ENCODE assay signal across 9 mouse cellular contexts in genomic region chr1:131199976-131200375, GRCm38 (mm10). TPM values are rescaled to one million over a fixed set of nuclear protein-coding genes. Genes with fewer than 3 reads are reported as not detected.
DNase-seq lines count a peak whose midpoint lies in the region; ATAC-seq and TF ChIP-seq lines count a peak whose summit lies in the region.
"Had no signal": no experiment of that assay in that cellular context is flagged by ENCODE, and none has a peak within 500 bp of the region (broad histone marks: within the 10 kb centered on the region; RNA-seq: fewer than 3 reads in every experiment).

No protein-coding gene starts in this region.

- TF ChIP-seq POLR2A in kidney, adult 2 months (IDR thresholded peaks at IDR 0.05; ENCODE audit: low read depth, low read length): no peak
- peak; percentile 28 to 88; a peak in 2 of 4 replicates for TF ChIP-seq POLR2A in MEL (IDR thresholded peaks at IDR 0.05; ENCODE audit: control insufficient read depth in 1 of 2, insufficient read depth in 1 of 2, low read depth in 1 of 2, low read length in 2 of 2, poor library complexity in 1 of 2)

- no peak for ATAC-seq in kidney, embryonic 14.5 days (ENCODE audit: low FRiP score, low TSS enrichment)
- ATAC-seq in granulocyte monocyte progenitor cell, adult 5-6 weeks (replicated peaks; ENCODE audit: poor library complexity, severe bottlenecking): peak; percentile 86
- peak; percentile 90 for ATAC-seq in megakaryocyte-erythroid progenitor cell, adult 5-6 weeks (replicated peaks; ENCODE audit: low FRiP score, low TSS enrichment, poor library complexity, severe bottlenecking)
- ATAC-seq in midbrain, embryonic 16.5 days: no peak

- H3K9me3 ChIP-seq in kidney, embryonic 14.5 days (ENCODE audit: control insufficient read depth, low read length): no peaks in the 10 kb centered on the region
- H3K9me3 ChIP-seq in MEL (replicated peaks; ENCODE audit: insufficient read depth, low read length): no peaks in the 10 kb centered on the region
- no peaks in the 10 kb centered on the region for H3K9me3 ChIP-seq in midbrain, embryonic 16.5 days (replicated peaks; ENCODE audit: control insufficient read depth, low read length, poor library complexity, severe bottlenecking)
- H3K9me3 ChIP-seq: midbrain, embryonic 12.5 days had no signal

- TF ChIP-seq CTCF in kidney, adult 2 months (conservative IDR thresholded peaks at IDR 0.05; ENCODE audit: insufficient read depth, insufficient read length, low read depth, low read length): no peak
- TF ChIP-seq CTCF in MEL (IDR thresholded peaks at IDR 0.05 in 2 of 3, conservative IDR thresholded peaks at IDR 0.05 in 1 of 3; ENCODE audit: control insufficient read depth in 1 of 3, insufficient read depth in 1 of 3, low read depth in 2 of 3, low read length in 3 of 3, poor library complexity in 1 of 3, severe bottlenecking in 1 of 3): peak; percentile 56 to 67 (median 57)

- no peak overlapping the region for H3K4me2 ChIP-seq in kidney, embryonic 14.5 days (replicated peaks; ENCODE audit: low read depth, low read length)
- H3K4me2 ChIP-seq in midbrain, embryonic 16.5 days (ENCODE audit: low read length): no peak overlapping the region
- H3K4me2 ChIP-seq: midbrain, embryonic 12.5 days had no signal

- DNase-seq in kidney, adult 2 months: peak; percentile 40
- peak; percentile 96 for DNase-seq in MEL (ENCODE audit: low read depth, low spot score)
- peak; percentile 26 to 50 for DNase-seq in kidney, postnatal 4 days
- DNase-seq in Muller cell, postnatal 12 days (ENCODE audit: inconsistent ontology term): no peak

- H3K79me2 ChIP-seq in MEL (ENCODE audit: control insufficient read depth, insufficient read depth, low read length, poor library complexity): peaks cover 28% of the 10 kb centered on the region

- TF ChIP-seq EP300 in MEL (IDR thresholded peaks at IDR 0.05; ENCODE audit: low read depth in 1 of 2, low read length in 2 of 2): peak; percentile 41 to 54; a peak in 3 of 4 replicates

- WGBS in kidney, adult 2 months: 70% methylated on average over 12 of the region's 12 CpGs
- WGBS in kidney, embryonic 14.5 days: 55% methylated on average over 12 of the region's 12 CpGs
- WGBS in midbrain, embryonic 16.5 days: 63% methylated on average over 12 of the region's 12 CpGs

- H3K27me3 ChIP-seq in kidney, adult 2 months (replicated peaks; ENCODE audit: control insufficient read depth, insufficient read depth, low read length): no peaks in the 10 kb centered on the region
- no peaks in the 10 kb centered on the region for H3K27me3 ChIP-seq in kidney, embryonic 14.5 days (ENCODE audit: control insufficient read depth, insufficient read depth, low read length)
- H3K27me3 ChIP-seq in MEL (ENCODE audit: control insufficient read depth in 1 of 2, insufficient read depth in 2 of 2, low read length in 2 of 2): no peaks in the 10 kb centered on the region
- no peaks in the 10 kb centered on the region for H3K27me3 ChIP-seq in midbrain, embryonic 16.5 days (ENCODE audit: control insufficient read depth, insufficient read depth, low read depth, low read length)
- H3K27me3 ChIP-seq: midbrain, embryonic 12.5 days had no signal

- TF ChIP-seq RAD21 in MEL (IDR thresholded peaks at IDR 0.05; ENCODE audit: low read depth, low read length): peak; percentile 29

- H3K9ac ChIP-seq in kidney, embryonic 14.5 days (ENCODE audit: low read depth, low read length): no peak overlapping the region
- H3K9ac ChIP-seq in MEL (ENCODE audit: control insufficient read depth, low read depth, low read length, poor library complexity, severe bottlenecking): peak overlapping the region; percentile 85
- no peak overlapping the region for H3K9ac ChIP-seq in midbrain, embryonic 16.5 days (ENCODE audit: low read depth, low read length)
- H3K9ac ChIP-seq: midbrain, embryonic 12.5 days had no signal

- no peaks in the 10 kb centered on the region for H3K4me1 ChIP-seq in kidney, adult 2 months (ENCODE audit: control insufficient read depth, insufficient read depth, low read length)
- 0 out of 2 replicates have a peak, but pooled peaks cover 12% of the 10 kb centered on the region for H3K4me1 ChIP-seq in kidney, embryonic 14.5 days (ENCODE audit: control insufficient read depth, insufficient read depth, low read length)
- H3K4me1 ChIP-seq in MEL (ENCODE audit: control insufficient read depth in 1 of 2, insufficient read depth in 2 of 2, low read length in 2 of 2): peaks cover 5 to 22% of the 10 kb centered on the region in 2 experiments; a peak in 3 of 4 replicates
- H3K4me1 ChIP-seq in midbrain, embryonic 16.5 days (ENCODE audit: control insufficient read depth, insufficient read depth, low read length): no peaks in the 10 kb centered on the region; the same call in 1 of the 2 replicates
- H3K4me1 ChIP-seq: midbrain, embryonic 12.5 days had no signal

- no peak overlapping the region for H3K4me3 ChIP-seq in kidney, adult 2 months (ENCODE audit: insufficient read depth, low read depth, low read length)
- no peak overlapping the region for H3K4me3 ChIP-seq in kidney, embryonic 14.5 days (ENCODE audit: low read length)
- H3K4me3 ChIP-seq in MEL (ENCODE audit: control insufficient read depth in 1 of 2, insufficient read depth in 1 of 2, low read depth in 2 of 2, low read length in 2 of 2): peak overlapping the region; percentile 58 to 96
- H3K4me3 ChIP-seq in midbrain, embryonic 16.5 days (ENCODE audit: low read depth, low read length): no peak overlapping the region
- H3K4me3 ChIP-seq: midbrain, embryonic 12.5 days had no signal

- no peaks in the 10 kb centered on the region for H3K36me3 ChIP-seq in kidney, adult 2 months (ENCODE audit: control insufficient read depth, insufficient read depth, low read length)
- H3K36me3 ChIP-seq in kidney, embryonic 14.5 days (ENCODE audit: control insufficient read depth, insufficient read depth, low read length): no peaks in the 10 kb centered on the region
- peaks cover 0 to 12% of the 10 kb centered on the region in 2 experiments; a peak in 2 of 4 replicates for H3K36me3 ChIP-seq in MEL (ENCODE audit: control insufficient read depth in 1 of 2, insufficient read depth in 2 of 2, low read length in 2 of 2)
- no peaks in the 10 kb centered on the region for H3K36me3 ChIP-seq in midbrain, embryonic 16.5 days (ENCODE audit: control insufficient read depth, insufficient read depth, low read length)
- H3K36me3 ChIP-seq: midbrain, embryonic 12.5 days had no signal

- no peak overlapping the region for H3K27ac ChIP-seq in kidney, adult 2 months (ENCODE audit: insufficient read depth, low read depth, low read length)
- H3K27ac ChIP-seq in kidney, embryonic 14.5 days (ENCODE audit: low read depth, low read length): no peak overlapping the region
- H3K27ac ChIP-seq in MEL (ENCODE audit: control insufficient read depth, low read depth, low read length): peak overlapping the region; percentile 72
- no peak overlapping the region for H3K27ac ChIP-seq in midbrain, embryonic 16.5 days (ENCODE audit: low read length)
- H3K27ac ChIP-seq: midbrain, embryonic 12.5 days had no signal

TF ChIP-seq in MEL, 35 proteins besides CTCF, POLR2A, EP300 and RAD21 (continues in another document):
- TF ChIP-seq KAT2A (conservative IDR thresholded peaks at IDR 0.05; ENCODE audit: low read depth, low read length) (no peak), ZKSCAN1 (IDR thresholded peaks at IDR 0.05; ENCODE audit: low read depth, low read length) (no peak), HCFC1 (IDR thresholded peaks at IDR 0.05; ENCODE audit: low read depth, low read length) (0 out of 2 replicates have a peak, but pooled peaks have one; percentile 51), ZNF384 (IDR thresholded peaks at IDR 0.05; ENCODE audit: low read depth, low read length) (0 out of 2 replicates have a peak, but pooled peaks have one; percentile 8), BHLHE40 (IDR thresholded peaks at IDR 0.05; ENCODE audit: borderline replicate concordance, low read depth, low read length) (no peak), MYC (IDR thresholded peaks at IDR 0.05; ENCODE audit: low read depth, low read length) (peak; percentile 91), SIN3A (IDR thresholded peaks at IDR 0.05; ENCODE audit: low read length) (peak; percentile 77), GABPA (IDR thresholded peaks at IDR 0.05; ENCODE audit: low read depth, low read length) (no peak), TCF12 (IDR thresholded peaks at IDR 0.05; ENCODE audit: low read depth, low read length) (peak; percentile 58; the same call in 1 of the 2 replicates), ZC3H11A (IDR thresholded peaks at IDR 0.05; ENCODE audit: low read depth, low read length) (no peak), TBP (IDR thresholded peaks at IDR 0.05; ENCODE audit: low read depth, low read length) (peak; percentile 81), UBTF (IDR thresholded peaks at IDR 0.05; ENCODE audit: borderline replicate concordance, insufficient read depth, low read depth, low read length) (peak; percentile 67; the same call in 1 of the 2 replicates)

RNA-seq across cellular contexts. Expression of gene Rassf5, which starts 45.1 kb away (rescaled TPM):
- 3.8 and 5.7 TPM in 2 replicates for polyA plus RNA-seq in kidney, adult 2 months (2012; rRNA removed)
- polyA plus RNA-seq in kidney, embryonic 14.5 days (2014; fragmentation: Nextera tagmentation; extraction: Ambion mirVana): 1.6 and 1.8 TPM in 2 replicates
- 14.2 and 14.8 TPM in 2 replicates for total RNA-seq in MEL (2012; rRNA removed)
- polyA plus RNA-seq in MEL (2012; ENCODE audit: insufficient read depth in 1 of 2, insufficient read length in 2 of 2, low read depth in 1 of 2, low replicate concordance in 2 of 2, missing spikeins in 1 of 2): 10 to 100 TPM in 1 of 2 experiments, not detected in 1; 28.8 TPM
- total RNA-seq in granulocyte monocyte progenitor cell, adult 5-6 weeks (2014; fragmentation: Nextera tagmentation): 48.5 and 59.1 TPM in 2 replicates
- 48.9 and 52.7 TPM in 2 replicates for total RNA-seq in granulocyte monocyte progenitor cell, adult 5-6 weeks (2017)
- 19.8 and 20.0 TPM in 2 replicates for total RNA-seq in megakaryocyte-erythroid progenitor cell, adult 5-6 weeks (2014; fragmentation: Nextera tagmentation)
- 26.0 and 28.0 TPM in 2 replicates for total RNA-seq in megakaryocyte-erythroid progenitor cell, adult 5-6 weeks (2017)
- 3.4 and 4.0 TPM in 2 replicates for polyA plus RNA-seq in midbrain, embryonic 16.5 days (2015; fragmentation: Nextera tagmentation; extraction: Ambion mirVana)

RNA-seq across cellular contexts. Expression of gene Eif2d, which starts 47.0 kb away (rescaled TPM):
- polyA plus RNA-seq in kidney, adult 2 months (2012; rRNA removed): 32.1 and 35.5 TPM in 2 replicates
- polyA plus RNA-seq in kidney, embryonic 14.5 days (2014; fragmentation: Nextera tagmentation; extraction: Ambion mirVana): 51.7 and 67.9 TPM in 2 replicates
- total RNA-seq in MEL (2012; rRNA removed): 29.3 and 31.0 TPM in 2 replicates
- polyA plus RNA-seq in MEL (2012; ENCODE audit: insufficient read depth in 1 of 2, insufficient read length in 2 of 2, low read depth in 1 of 2, low replicate concordance in 2 of 2, missing spikeins in 1 of 2): 10 to 100 TPM in 1 of 2 experiments, not detected in 1; 43.6 TPM
- 43.3 and 44.9 TPM in 2 replicates for total RNA-seq in granulocyte monocyte progenitor cell, adult 5-6 weeks (2014; fragmentation: Nextera tagmentation)
- total RNA-seq in granulocyte monocyte progenitor cell, adult 5-6 weeks (2017): 17.1 and 25.6 TPM in 2 replicates
- 73.6 and 79.4 TPM in 2 replicates for total RNA-seq in megakaryocyte-erythroid progenitor cell, adult 5-6 weeks (2014; fragmentation: Nextera tagmentation)
- total RNA-seq in megakaryocyte-erythroid progenitor cell, adult 5-6 weeks (2017): 37.4 and 48.3 TPM in 2 replicates
- polyA plus RNA-seq in midbrain, embryonic 16.5 days (2015; fragmentation: Nextera tagmentation; extraction: Ambion mirVana): 46.8 and 51.1 TPM in 2 replicates

Comparison
In these comparisons a context has a peak if more than half of its experiments do, and no peak if none do; other contexts are left out.
1. H3K4me3 ChIP-seq: peak in MEL (2 of 2); none in kidney, adult 2 months (single experiment), kidney, embryonic 14.5 days (single experiment) and midbrain, embryonic 16.5 days (single experiment).
2. ATAC-seq: peak in granulocyte monocyte progenitor cell, adult 5-6 weeks (single experiment) and megakaryocyte-erythroid progenitor cell, adult 5-6 weeks (single experiment); none in kidney, embryonic 14.5 days (single experiment) and midbrain, embryonic 16.5 days (single experiment).